Mouse (Mus musculus) embryonic facial prominence, embryonic 15.5 days (tissue): Measurements from ENCODE around the gene Hook2. TPM values are rescaled to one million over a fixed set of nuclear protein-coding genes. Genes with fewer than 3 reads are reported as not detected.

Source experiments
- ATAC-seq: fragments of 200-750 bp; cut with Nextera tagmentation; 2 replicates; pipeline ENCODE4 v1.8.0; 2017; ENCODE audit warnings: low read depth, moderate TSS enrichment; ENCODE audit not compliant: insufficient number of reproducible peaks, low FRiP score, low TSS enrichment
- H3K27ac ChIP-seq: fragments of 300-500 bp; sonication (generic); replicated peaks from 2 replicates; pipeline ENCODE4 v1.5.1; 2015; ENCODE audit warnings: mild to moderate bottlenecking, inconsistent platforms
- H3K27me3 ChIP-seq: fragments of 300-500 bp; sonication (generic); 2 replicates; pipeline ENCODE4 v1.6.1; 2015; ENCODE audit warnings: inconsistent platforms
- H3K36me3 ChIP-seq: fragments of 300-500 bp; sonication (generic); 2 replicates; pipeline ENCODE4 v1.6.1; 2015; ENCODE audit warnings: mild to moderate bottlenecking, inconsistent platforms
- H3K4me1 ChIP-seq: fragments of 300-500 bp; sonication (generic); 2 replicates; pipeline ENCODE4 v1.6.1; 2015; ENCODE audit warnings: inconsistent platforms
- H3K4me2 ChIP-seq: fragments of 300-500 bp; sonication (generic); replicated peaks from 2 replicates; pipeline ENCODE4 v1.6.1; 2015; ENCODE audit warnings: mild to moderate bottlenecking, inconsistent platforms
- H3K4me3 ChIP-seq: fragments of 300-500 bp; sonication (generic); replicated peaks from 2 replicates; pipeline ENCODE4 v1.5.1; 2015; ENCODE audit warnings: mild to moderate bottlenecking, inconsistent platforms
- H3K9ac ChIP-seq: fragments of 300-500 bp; sonication (generic); 2 replicates; pipeline ENCODE4 v1.6.1; 2015; ENCODE audit warnings: inconsistent platforms
- H3K9me3 ChIP-seq: fragments of 300-500 bp; sonication (generic); replicated peaks from 2 replicates; pipeline ENCODE4 v1.6.1; 2016; ENCODE audit warnings: inconsistent platforms
- WGBS: fragments of 180-500 bp; shearing (Covaris S2); methylation state at CpG from one replicate; pipeline ENCODE4 v1.1.7; 2015; 5-methylcytosine and 5-hydroxymethylcytosine counted together
- polyA plus RNA-seq: library from polyadenylated mRNA; unstranded; fragments of >200 nt; fragmentation: Nextera tagmentation; extraction: Ambion mirVana; gene quantifications from 2 replicates; pipeline ENCODE4 v1.2.1, GENCODE M21; 2015

The Hook2 gene
- polyA plus RNA-seq, 1 experiment from 2014 or later: 30.6 TPM

DNA sequence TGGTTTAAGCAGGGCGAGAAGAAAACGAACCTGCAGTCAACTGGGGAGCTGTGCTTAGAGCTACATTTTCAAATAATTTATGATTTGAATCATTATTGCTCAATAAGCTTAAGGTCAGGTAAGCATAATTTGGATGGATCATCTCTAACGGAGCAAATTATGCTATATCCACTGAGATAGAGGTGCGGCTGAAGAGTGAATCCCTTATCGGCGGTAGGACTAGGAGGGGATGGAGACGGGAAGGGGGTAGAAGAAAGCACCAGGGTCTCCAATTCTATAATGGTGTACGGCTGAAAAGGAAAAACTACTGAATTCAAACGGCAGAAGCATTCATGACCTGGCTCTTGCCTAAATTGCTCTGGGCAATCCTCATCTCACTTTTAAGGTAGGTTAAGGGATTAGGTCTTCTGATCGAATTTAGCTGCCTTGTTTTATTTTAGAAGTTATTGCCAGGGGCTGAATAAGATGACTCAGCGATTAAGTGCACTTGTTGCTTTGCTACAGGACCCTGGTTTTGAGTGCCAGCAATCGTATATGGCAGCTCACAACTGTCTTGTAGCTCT, 44.8 kb downstream of the Hook2 start:
- Histone ChIP-seq H3K4me1 (peaks cover 26% of the 10 kb centered on the region), H3K36me3 (peaks cover 35% of the 10 kb centered on the region)
- WGBS: 4% methylated on average over 12 of the region's 12 CpGs

DNA sequence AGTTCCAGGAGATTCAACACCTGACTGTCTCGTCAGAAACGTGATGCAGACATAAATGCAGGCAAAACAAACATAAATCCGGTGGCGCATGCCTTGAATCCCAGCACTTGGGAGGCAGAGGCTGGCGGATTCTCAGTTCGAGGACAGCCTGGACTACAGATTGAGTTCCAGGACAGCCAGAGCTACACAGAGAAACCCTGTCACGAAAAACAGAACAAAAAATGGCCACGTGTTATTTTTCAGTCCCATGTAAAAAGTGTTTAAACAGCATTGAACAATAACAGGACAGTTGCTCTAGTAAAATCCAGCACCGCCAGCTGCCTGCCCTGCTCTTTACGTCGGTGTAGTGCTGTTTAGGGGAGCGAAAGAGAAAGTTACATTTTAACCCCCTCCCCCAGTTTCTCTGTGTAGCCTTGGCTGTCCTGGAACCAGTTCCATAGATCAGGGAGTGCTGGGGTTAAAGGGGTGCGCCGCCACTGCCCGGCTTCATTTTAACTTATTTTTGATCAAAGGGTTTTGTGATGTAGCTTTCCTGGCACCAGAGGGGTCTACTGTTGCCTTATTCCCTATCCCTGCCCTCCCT, 45.4 kb downstream of the Hook2 start:
- Histone ChIP-seq H3K4me3 (peak overlapping the region; percentile 82), H3K4me1 (peaks cover 26% of the 10 kb centered on the region), H3K36me3 (peaks cover 36% of the 10 kb centered on the region), H3K9me3 (no peaks in the 10 kb centered on the region), H3K9ac (peak overlapping the region; percentile 66), H3K27me3 (no peaks in the 10 kb centered on the region), H3K4me2 (peak overlapping the region; percentile 87), H3K27ac (peak overlapping the region; percentile 100)
- under 1% methylated on average over 15 of the region's 15 CpGs for WGBS
- ATAC-seq: 0 out of 2 replicates have a peak, but pooled peaks have one; percentile 2

More for the DNA sequence above, 44.8 kb downstream of the Hook2 start:
- no peaks in the 10 kb centered on the region for H3K27me3 ChIP-seq
- H3K9me3 ChIP-seq: no peaks in the 10 kb centered on the region
- H3K4me3 ChIP-seq: peak overlapping the region; percentile 82
- peak overlapping the region; percentile 87 for H3K4me2 ChIP-seq
- H3K27ac ChIP-seq: peak overlapping the region; percentile 100
- peak overlapping the region; percentile 66 for H3K9ac ChIP-seq
- no peak for ATAC-seq

DNA sequence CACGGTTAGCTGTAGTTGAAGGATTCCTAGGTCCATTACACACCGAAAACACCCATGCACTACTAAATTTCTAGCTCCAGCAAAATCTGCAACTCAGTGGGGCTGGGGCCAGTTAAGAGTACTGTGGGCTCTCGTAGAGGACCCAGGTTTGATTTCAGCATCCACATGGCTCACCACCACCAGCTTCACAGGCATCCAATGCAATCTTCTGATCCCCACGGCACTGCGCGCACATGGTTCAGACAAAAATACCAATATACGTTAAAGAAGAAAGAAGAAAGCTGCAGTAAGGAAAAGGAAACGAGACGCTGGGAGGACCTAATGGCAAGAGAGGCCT, 45.9 kb downstream of the Hook2 start:
- under 1% methylated on average over 9 of the region's 9 CpGs for WGBS
- Histone ChIP-seq H3K4me3 (peak overlapping the region; percentile 82), H3K27me3 (no peaks in the 10 kb centered on the region), H3K27ac (peak overlapping the region; percentile 100), H3K4me1 (peaks cover 28% of the 10 kb centered on the region), H3K9ac (peak overlapping the region; percentile 66), H3K9me3 (no peaks in the 10 kb centered on the region), H3K4me2 (peak overlapping the region; percentile 87), H3K36me3 (peaks cover 37% of the 10 kb centered on the region)
- ATAC-seq: peak; percentile 9; the same call in 1 of the 2 replicates

GRCm38 (mm10) chr8:85036718-85037365, 46.4 kb downstream of the Hook2 start, which contains the start of gene Tnpo2:
Tnpo2 (plus strand) TSS chr8:85036915.
- Histone ChIP-seq H3K9me3 (no peaks in the 10 kb centered on the region), H3K27ac (peak within 1 kb of the TSS; percentile 100), H3K36me3 (peaks cover 37% of the 10 kb centered on the region), H3K4me1 (peaks cover 29% of the 10 kb centered on the region), H3K4me3 (peak within 1 kb of the TSS; percentile 82), H3K9ac (peak within 1 kb of the TSS; percentile 89), H3K27me3 (no peaks in the 10 kb centered on the region), H3K4me2 (peak within 1 kb of the TSS; percentile 87)
- WGBS: under 1% methylated on average over 58 of the region's 59 CpGs
- peak; percentile 92 for ATAC-seq

- 1% methylated on average over 14 of the region's 14 CpGs for WGBS
- H3K36me3 ChIP-seq: peaks cover 35% of the 10 kb centered on the region
- H3K9ac ChIP-seq: peak overlapping the region; percentile 89
- H3K9me3 ChIP-seq: no peaks in the 10 kb centered on the region
- H3K27ac ChIP-seq: peak overlapping the region; percentile 100
- H3K27me3 ChIP-seq: no peaks in the 10 kb centered on the region
- peak overlapping the region; percentile 82 for H3K4me3 ChIP-seq
- peak overlapping the region; percentile 87 for H3K4me2 ChIP-seq
- peaks cover 29% of the 10 kb centered on the region for H3K4me1 ChIP-seq
- peak; percentile 68 for ATAC-seq
These were observed 46.9 kb downstream of the Hook2 start for GRCm38 (mm10) chr8:85037366-85037680.

GRCm38 (mm10) chr8:85037681-85038531, 47.5 kb downstream of the Hook2 start:
- peak overlapping the region; percentile 100 for H3K27ac ChIP-seq
- no peak for ATAC-seq
- peaks cover 29% of the 10 kb centered on the region for H3K4me1 ChIP-seq
- H3K4me2 ChIP-seq: peak overlapping the region; percentile 87
- H3K27me3 ChIP-seq: no peaks in the 10 kb centered on the region
- no peaks in the 10 kb centered on the region for H3K9me3 ChIP-seq
- peak overlapping the region; percentile 82 for H3K4me3 ChIP-seq
- peaks cover 31% of the 10 kb centered on the region for H3K36me3 ChIP-seq
- WGBS: under 1% methylated on average over 57 of the region's 57 CpGs
- peak overlapping the region; percentile 89 for H3K9ac ChIP-seq

- Histone ChIP-seq H3K27me3 (no peaks in the 10 kb centered on the region), H3K9me3 (no peaks in the 10 kb centered on the region), H3K9ac (no peak overlapping the region), H3K4me1 (peaks cover 10% of the 10 kb centered on the region), H3K4me2 (no peak overlapping the region), H3K36me3 (peaks cover 78% of the 10 kb centered on the region), H3K4me3 (no peak overlapping the region), H3K27ac (no peak overlapping the region)
- 79% methylated on average over 6 of the region's 6 CpGs for WGBS
- ATAC-seq: no peak
These were observed 53.2 kb downstream of the Hook2 start for GRCm38 (mm10) chr8:85043619-85044018.

Other genes with a start within 250 kb of the Hook2 start
- 61.4 and 62.0 TPM in 2 replicates for gene Nfix, start 190.3 kb upstream of the Hook2 start, polyA plus RNA-seq
- 8.4 and 8.9 TPM in 2 replicates for gene Dand5, start 167.8 kb upstream of the Hook2 start, polyA plus RNA-seq
- gene Gadd45gip1, start 159.1 kb upstream of the Hook2 start, polyA plus RNA-seq: 46.5 TPM in 2 replicates
- 104 and 110 TPM in 2 replicates for gene Rad23a, start 149.9 kb upstream of the Hook2 start, polyA plus RNA-seq
- 975 and 998 TPM in 2 replicates for gene Calr, start 143.7 kb upstream of the Hook2 start, polyA plus RNA-seq
- 94.5 and 99.8 TPM in 2 replicates for gene Farsa, start 133.6 kb upstream of the Hook2 start, polyA plus RNA-seq
- 68.0 and 72.9 TPM in 2 replicates for gene Syce2, start 118.5 kb upstream of the Hook2 start, polyA plus RNA-seq
- 29.4 and 32.2 TPM in 2 replicates for gene Gcdh, start 96.7 kb upstream of the Hook2 start, polyA plus RNA-seq
- 1.3 and 1.6 TPM in 2 replicates for gene Klf1, start 88.7 kb upstream of the Hook2 start, polyA plus RNA-seq
- gene Dnase2a, start 82.0 kb upstream of the Hook2 start, polyA plus RNA-seq: 20.0 and 22.4 TPM in 2 replicates
- 1.9 and 2.2 TPM in 2 replicates for gene Mast1, start 53.2 kb upstream of the Hook2 start, polyA plus RNA-seq
- 0.27 TPM in 1 of 2 replicates, not detected in the other for gene Rtbdn, start 43.6 kb upstream of the Hook2 start, polyA plus RNA-seq
- gene Gm49661, start 21.2 kb upstream of the Hook2 start, polyA plus RNA-seq: not detected in 2 replicates
- gene Prdx2, start 21.0 kb upstream of the Hook2 start, polyA plus RNA-seq: 705 and 717 TPM in 2 replicates
- gene Rnaseh2a, start 20.8 kb upstream of the Hook2 start, polyA plus RNA-seq: 94.9 and 99.1 TPM in 2 replicates
- 38.0 and 40.5 TPM in 2 replicates for gene Junb, start 11.9 kb upstream of the Hook2 start, polyA plus RNA-seq
- 0.93 and 2.0 TPM in 2 replicates for gene Best2, start 23.9 kb downstream of the Hook2 start, polyA plus RNA-seq
- gene Asna1, start 34.7 kb downstream of the Hook2 start, polyA plus RNA-seq: 117 and 119 TPM in 2 replicates
- gene Trir, start 36.2 kb downstream of the Hook2 start, polyA plus RNA-seq: 114 and 117 TPM in 2 replicates
- gene Tnpo2, start 46.3 kb downstream of the Hook2 start, polyA plus RNA-seq: 31.4 and 32.9 TPM in 2 replicates
- 32.6 and 37.4 TPM in 2 replicates for gene Fbxw9, start 69.5 kb downstream of the Hook2 start, polyA plus RNA-seq
- 0.65 and 0.88 TPM in 2 replicates for gene Gm5741, start 77.4 kb downstream of the Hook2 start, polyA plus RNA-seq
- 53.0 and 57.9 TPM in 2 replicates for gene Dhps, start 81.2 kb downstream of the Hook2 start, polyA plus RNA-seq
- gene Wdr83os, start 90.1 kb downstream of the Hook2 start, polyA plus RNA-seq: 123 and 127 TPM in 2 replicates
- 42.0 and 43.7 TPM in 2 replicates for gene Wdr83, start 90.7 kb downstream of the Hook2 start, polyA plus RNA-seq
- gene Man2b1, start 92.7 kb downstream of the Hook2 start, polyA plus RNA-seq: 35.7 and 39.5 TPM in 2 replicates
- 3.2 TPM in 2 replicates for gene Zfp791, start 132.5 kb downstream of the Hook2 start, polyA plus RNA-seq
- gene Cks1brt, start 161.3 kb downstream of the Hook2 start, polyA plus RNA-seq: not detected in 2 replicates
- gene Olfr371, start 235.4 kb downstream of the Hook2 start, polyA plus RNA-seq: not detected in 2 replicates